Mouse (Mus musculus): ENCODE measurements around the gene Retreg1.

The Retreg1 gene

GRCm38 (mm10) chr15:25919995-25920394 is 77.0 kb downstream of the Retreg1 start:
- 92% methylated on average over 4 of the region's 4 CpGs for WGBS

DNA sequence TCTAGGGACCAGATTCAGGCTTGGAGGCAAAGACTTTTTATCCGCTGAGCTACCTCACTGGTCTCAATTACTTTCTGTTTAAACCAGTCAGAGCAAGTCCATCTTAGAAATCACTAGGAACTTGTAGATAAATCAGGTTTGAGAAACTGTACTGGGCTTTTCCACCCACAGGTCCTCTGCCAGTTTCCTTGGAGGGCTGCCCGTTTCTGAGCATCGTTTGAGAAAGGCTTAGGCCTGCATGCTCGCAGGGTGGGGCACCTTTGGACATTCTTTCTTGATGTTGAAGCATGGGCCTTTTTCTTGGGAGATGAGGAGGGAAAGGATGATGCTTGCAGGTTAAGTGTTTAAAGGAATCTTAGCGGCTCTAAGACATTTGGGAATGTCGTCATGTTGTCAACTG is 77.9 kb downstream of the Retreg1 start:
- 72% methylated on average over 6 of the region's 6 CpGs for WGBS

- 77% methylated on average over 2 of the region's 2 CpGs for WGBS
Observed at GRCm38 (mm10) chr15:25922007-25922406, 79.0 kb downstream of the Retreg1 start.

DNA sequence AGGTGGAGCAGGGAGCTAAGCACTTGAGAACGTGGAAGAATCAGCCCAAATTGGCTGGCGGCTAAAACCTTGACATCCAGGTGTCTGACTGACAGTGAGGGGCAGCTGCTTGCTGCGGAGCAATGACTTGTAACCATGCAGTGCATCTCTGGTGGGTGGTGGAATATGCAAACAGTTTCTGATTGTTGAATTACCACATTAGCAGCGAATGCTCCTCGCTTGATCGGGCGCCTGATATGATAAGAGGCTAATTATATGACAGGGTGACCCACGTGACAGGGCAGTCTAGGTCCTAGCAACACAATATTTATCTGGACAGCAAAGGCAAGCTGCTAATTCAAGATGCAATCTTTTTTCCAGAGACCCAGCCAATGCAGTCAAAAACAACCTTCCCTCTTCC is 80.9 kb downstream of the Retreg1 start:
- WGBS: 82% methylated on average over 8 of the region's 8 CpGs

GRCm38 (mm10) chr15:25926171-25926570 is 83.2 kb downstream of the Retreg1 start:
- 50% methylated on average over 4 of the region's 4 CpGs for WGBS

- WGBS: 95% methylated on average over 14 of the region's 14 CpGs
Observed at GRCm38 (mm10) chr15:25927106-25927505, 84.1 kb downstream of the Retreg1 start.

GRCm38 (mm10) chr15:25928001-25928400 is 85.0 kb downstream of the Retreg1 start:
- WGBS: 78% methylated on average over 8 of the region's 8 CpGs

DNA sequence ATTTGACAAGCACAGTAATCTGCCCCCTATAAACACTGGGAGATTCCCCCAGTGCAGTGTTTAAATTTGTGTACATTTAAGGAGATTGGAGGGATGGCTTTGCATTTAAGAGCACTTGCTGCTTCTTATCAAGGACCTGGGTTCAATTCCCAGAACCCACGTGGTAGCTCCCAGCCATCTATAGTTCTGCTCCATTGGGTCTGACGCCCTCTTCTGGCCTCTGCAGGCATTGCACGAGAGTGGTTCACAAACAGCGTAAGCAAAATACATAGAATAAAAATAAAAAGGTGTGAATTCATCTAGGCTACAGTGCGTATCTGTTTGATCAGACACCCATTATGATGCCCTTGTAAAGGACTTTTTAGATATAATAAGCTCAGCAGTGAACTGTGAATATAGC is 85.9 kb downstream of the Retreg1 start:
- 64% methylated on average over 5 of the region's 5 CpGs for WGBS

DNA sequence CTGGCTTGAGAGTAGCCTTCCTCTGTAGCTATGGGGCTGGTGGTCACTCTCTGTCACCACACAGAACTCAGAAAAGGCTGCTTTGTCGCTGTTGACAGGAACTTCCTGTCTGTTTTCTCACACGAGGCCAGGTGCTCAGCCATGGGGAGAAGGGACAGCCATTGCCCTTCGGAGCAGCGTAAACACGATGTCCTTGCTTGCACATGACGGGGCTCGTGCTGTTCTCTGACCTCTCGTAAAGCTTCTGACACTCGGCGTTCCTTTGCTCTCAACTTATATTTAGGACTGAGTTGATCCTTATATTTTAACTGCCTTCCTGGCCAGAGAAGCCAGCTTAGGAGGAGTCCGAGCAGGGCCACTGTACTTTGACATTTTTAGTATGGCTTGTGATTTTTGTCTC is 86.5 kb downstream of the Retreg1 start:
- WGBS: 72% methylated on average over 11 of the region's 11 CpGs

GRCm38 (mm10) chr15:25929936-25930335 is 87.0 kb downstream of the Retreg1 start:
- WGBS: 35% methylated on average over 10 of the region's 10 CpGs

- 91% methylated on average over 5 of the region's 5 CpGs for WGBS
Observed at GRCm38 (mm10) chr15:25930657-25931056, 87.7 kb downstream of the Retreg1 start.

DNA sequence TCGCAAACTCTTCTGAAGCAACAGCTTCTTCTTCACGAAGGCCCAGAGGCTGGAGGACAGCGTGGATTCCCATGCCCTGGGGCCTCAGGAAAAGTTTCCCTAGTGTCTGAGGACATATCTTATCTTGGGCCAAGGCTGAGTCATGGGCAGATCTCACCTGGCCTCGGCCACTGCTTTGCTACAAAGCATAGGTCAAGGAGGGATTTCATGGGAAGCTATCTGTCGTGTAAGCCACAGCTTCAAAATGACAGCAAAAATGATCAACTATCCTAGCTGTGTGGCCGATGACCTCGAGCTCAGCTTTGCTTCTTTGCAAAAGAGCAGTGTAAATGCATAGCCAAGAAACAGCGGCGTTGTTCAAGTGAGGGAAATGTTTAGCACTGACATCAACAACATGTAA is 89.5 kb downstream of the Retreg1 start:
- WGBS: 90% methylated on average over 9 of the region's 9 CpGs

DNA sequence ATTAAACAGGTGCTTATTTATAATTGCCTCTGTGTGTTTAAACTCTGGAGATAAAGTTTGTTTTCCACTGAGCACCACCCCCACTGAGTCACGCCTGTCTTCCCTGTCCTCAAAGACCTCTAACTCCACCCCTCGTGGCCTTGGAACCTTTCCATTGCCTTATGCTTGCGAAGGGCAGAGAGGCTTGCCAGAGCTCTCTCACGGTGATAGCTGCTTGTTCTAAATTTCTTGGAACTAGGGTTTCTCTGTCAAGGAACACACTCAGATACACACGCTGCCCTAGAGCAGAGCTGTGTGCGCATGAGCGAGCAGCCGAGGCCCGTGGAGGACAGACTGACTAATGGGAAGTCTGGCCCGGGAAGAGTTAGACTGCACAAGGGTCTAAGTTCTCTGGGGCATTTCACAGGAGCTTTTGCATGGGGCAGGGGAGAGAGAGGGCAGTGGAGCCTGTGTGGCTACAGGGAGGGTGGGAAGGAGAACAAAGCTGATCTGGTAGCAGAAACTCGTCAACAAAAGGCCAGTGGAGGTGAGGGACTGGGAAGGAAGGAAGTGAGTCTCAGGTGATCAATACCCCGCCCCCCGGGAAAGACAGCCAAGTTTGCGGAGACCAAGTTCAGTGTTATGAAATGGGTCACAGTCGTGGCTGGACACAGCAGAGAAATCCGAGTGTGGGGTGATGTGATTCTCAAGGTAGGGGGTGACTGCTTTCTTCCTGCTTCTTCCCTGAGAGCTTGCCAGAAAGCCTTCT is 90.1 kb downstream of the Retreg1 start:
- 55% methylated on average over 16 of the region's 16 CpGs for WGBS

GRCm38 (mm10) chr15:25933685-25934108 is 90.7 kb downstream of the Retreg1 start:
- 58% methylated on average over 7 of the region's 7 CpGs for WGBS

DNA sequence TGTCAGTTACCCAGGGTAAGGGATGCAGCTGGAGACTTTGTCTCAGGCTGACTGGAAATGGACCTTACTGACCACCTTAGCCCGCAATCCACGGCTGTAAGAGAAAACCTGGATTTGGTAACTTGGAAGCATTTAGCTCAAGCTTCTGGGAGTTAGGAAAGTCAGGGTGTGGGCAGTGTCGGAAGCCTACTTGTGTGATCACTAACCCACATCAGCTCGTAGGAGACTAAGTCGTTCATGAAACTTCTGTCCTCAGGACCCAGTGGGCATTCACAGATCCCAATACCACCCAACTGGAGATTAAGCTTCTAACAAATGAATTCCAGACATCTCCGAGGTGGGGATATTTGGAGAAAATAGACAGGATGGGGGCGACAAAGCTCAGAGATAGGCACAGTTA is 91.4 kb downstream of the Retreg1 start:
- 43% methylated on average over 7 of the region's 7 CpGs for WGBS

- 92% methylated on average over 7 of the region's 7 CpGs for WGBS
Observed at GRCm38 (mm10) chr15:25938496-25938895, 95.5 kb downstream of the Retreg1 start.

DNA sequence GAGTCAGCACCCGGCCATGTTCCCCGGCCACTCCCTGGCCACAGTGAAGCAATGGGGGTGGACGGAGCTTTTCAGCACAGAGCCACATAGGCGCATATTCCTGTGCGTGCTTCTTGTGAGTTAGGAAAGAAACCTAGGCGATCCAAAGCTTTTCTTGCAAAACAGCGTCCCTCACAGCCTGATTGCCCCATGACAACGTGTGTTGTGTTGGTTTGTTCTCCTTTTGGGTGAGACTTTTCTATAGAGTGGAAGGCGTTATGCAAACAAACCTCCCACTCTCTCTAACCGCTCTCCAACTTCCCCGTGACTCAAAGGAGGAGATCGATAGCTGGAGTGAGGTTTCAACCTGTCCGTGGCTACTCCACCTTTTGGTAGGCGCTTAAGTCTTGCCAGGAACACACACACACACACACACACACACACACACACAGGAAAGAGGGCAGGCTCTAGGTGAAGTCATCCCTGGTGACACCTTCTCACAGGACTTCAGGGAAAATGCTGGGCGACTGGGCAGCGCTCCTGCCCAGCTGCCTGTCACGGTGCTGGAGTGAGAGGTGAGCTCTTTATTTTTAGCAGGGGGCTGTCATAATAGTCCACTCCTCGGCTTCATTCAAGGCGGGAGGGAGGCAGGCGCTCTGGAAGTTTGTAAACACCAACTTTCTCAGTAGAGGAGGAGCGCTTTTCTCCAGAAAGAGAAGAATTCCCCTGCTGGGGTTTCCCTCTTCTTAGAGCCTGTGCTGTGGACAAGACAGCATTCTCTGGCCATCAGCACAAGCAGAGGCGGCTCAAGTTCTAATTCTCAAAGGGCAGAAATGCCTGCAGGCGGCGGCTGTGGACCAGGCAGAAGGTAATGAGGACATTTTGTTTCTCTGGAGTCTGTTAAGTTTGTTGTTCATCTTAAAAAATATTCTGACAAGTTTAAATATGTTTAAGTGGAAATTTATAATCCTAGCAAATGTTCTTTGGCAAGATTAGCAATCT is 97.7 kb downstream of the Retreg1 start:
- 40% methylated on average over 24 of the region's 24 CpGs for WGBS

DNA sequence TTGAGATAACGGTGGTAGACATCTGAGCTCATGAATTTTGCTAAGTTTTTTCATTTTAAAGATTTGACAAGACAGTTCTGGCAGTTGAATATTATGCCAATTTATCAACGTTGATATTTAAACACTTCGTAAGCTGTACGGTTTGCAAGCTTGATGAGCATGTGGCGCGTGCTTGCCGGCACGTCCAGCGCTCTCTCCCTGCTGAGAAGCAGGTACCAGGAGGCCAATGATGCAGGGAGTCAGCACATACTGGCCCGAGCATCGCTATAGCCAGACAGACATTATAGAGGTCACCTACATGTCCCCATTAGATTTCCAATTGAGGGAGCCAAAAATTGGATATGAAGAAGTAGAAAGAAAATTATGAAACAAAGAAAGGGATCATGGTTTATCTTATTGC is 98.5 kb downstream of the Retreg1 start:
- 81% methylated on average over 11 of the region's 11 CpGs for WGBS

GRCm38 (mm10) chr15:25942415-25942814 is 99.4 kb downstream of the Retreg1 start:
- 87% methylated on average over 4 of the region's 4 CpGs for WGBS

GRCm38 (mm10) chr15:25943386-25944137 is 100.6 kb downstream of the Retreg1 start:
- WGBS: 85% methylated on average over 15 of the region's 15 CpGs

DNA sequence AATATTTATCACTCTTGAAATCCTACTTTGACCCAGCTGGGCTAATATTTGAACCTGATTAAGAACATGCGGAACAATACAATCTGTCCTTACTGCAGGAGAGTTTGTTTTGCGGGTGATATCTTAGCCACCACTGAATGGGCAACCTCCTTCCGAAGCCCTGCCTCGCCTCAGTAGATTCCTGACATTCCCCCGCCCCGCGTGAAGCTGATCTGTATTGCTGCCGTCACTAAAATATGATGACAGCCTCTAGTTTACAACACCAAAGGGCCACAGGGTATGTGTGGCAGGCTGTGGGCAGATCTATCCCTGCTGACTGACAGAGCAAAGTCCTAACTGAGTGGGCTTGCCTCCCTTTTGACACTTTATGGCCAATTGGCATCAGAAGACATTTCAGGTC is 102.2 kb downstream of the Retreg1 start:
- 94% methylated on average over 8 of the region's 8 CpGs for WGBS

- 89% methylated on average over 7 of the region's 7 CpGs for whole genome bisulfite sequencing
Observed at GRCm38 (mm10) chr15:25946482-25946881, 103.5 kb downstream of the Retreg1 start.
